Mouse (Mus musculus) cerebellum, adult 2 months (tissue): ENCODE data around the gene Sv2b.

Source experiments
- CTCF ChIP-seq: fragments of 200-500 bp; IDR thresholded peaks from 2 replicates; pipeline ENCODE4 v1.5.1; 2011; ENCODE audit warnings: low read depth, mild to moderate bottlenecking, control low read depth, low read length, moderate library complexity, borderline replicate concordance; ENCODE audit not compliant: insufficient read depth
- POLR2A ChIP-seq: fragments of 200-500 bp; IDR thresholded peaks from 2 replicates; pipeline ENCODE4 v1.6.1; 2011; ENCODE audit warnings: low read length, control low read depth, borderline replicate concordance; ENCODE audit not compliant: insufficient read depth

DNA sequence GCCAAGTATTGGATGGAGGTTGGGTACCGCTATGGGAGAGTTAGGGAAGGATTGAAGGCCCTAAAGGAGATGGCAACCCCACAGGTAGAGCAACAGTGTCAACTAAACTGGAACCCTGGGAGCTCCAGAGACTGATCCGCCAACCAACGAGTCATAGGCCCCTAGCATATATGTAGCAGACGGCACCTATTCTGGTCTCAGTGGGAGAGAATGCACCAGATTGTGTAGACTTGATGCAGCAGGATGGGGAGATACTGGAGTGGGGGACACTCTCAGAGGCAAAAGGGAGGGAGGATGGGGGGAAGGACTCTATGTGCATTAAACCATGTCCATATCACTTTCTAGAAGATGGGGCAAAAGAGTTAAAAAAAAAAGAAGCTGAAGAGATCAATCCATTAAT, 84.9 kb downstream of the Sv2b start:
- TF ChIP-seq CTCF (no peak), POLR2A (no peak)
